Mouse (Mus musculus) midbrain, postnatal 0 days (tissue): ENCODE measurements around the gene Cyth1. TPM values are rescaled to one million over a fixed set of nuclear protein-coding genes. Genes with fewer than 3 reads are reported as not detected.

ENCODE experiments used
- ATAC-seq: fragments of 200-750 bp; cut with Nextera tagmentation; 2 replicates; pipeline ENCODE4 v1.8.0; 2017; ENCODE audit warnings: moderate number of reproducible peaks, mild to moderate bottlenecking, moderate TSS enrichment, moderate library complexity; ENCODE audit not compliant: low FRiP score
- DNase-seq: peaks from one replicate; pipeline ENCODE4 v3.0.0-alpha.2; 2015; ENCODE audit warnings: low spot score
- H3K27ac ChIP-seq: fragments of 300-500 bp; sonication (generic); 2 replicates; pipeline ENCODE4 v1.5.1; 2014; ENCODE audit warnings: low read depth, mild to moderate bottlenecking, low read length, mixed read lengths
- H3K27me3 ChIP-seq: fragments of 300-500 bp; sonication (generic); 2 replicates; pipeline ENCODE4 v1.6.1; 2014; ENCODE audit warnings: low read length, control low read depth, mixed read lengths; ENCODE audit not compliant: insufficient read depth
- H3K36me3 ChIP-seq: fragments of 300-500 bp; sonication (generic); 2 replicates; pipeline ENCODE4 v1.6.1; 2014; ENCODE audit warnings: low read length, control low read depth, mixed read lengths; ENCODE audit not compliant: insufficient read depth
- H3K4me1 ChIP-seq: fragments of 300-500 bp; sonication (generic); 2 replicates; pipeline ENCODE4 v1.6.1; 2014; ENCODE audit warnings: mild to moderate bottlenecking, control low read depth, antibody characterized with exemption, low read length, mixed read lengths; ENCODE audit not compliant: insufficient read depth
- H3K4me2 ChIP-seq: fragments of 300-500 bp; sonication (generic); 2 replicates; pipeline ENCODE4 v1.6.1; 2014; ENCODE audit warnings: low read depth, mild to moderate bottlenecking, low read length, mixed read lengths; ENCODE audit not compliant: poor library complexity, severe bottlenecking
- H3K4me3 ChIP-seq: fragments of 300-500 bp; sonication (generic); 2 replicates; pipeline ENCODE4 v1.5.1; 2014; ENCODE audit warnings: low read depth, mild to moderate bottlenecking, low read length, moderate library complexity
- H3K9ac ChIP-seq: fragments of 300-500 bp; sonication (generic); replicated peaks from 2 replicates; pipeline ENCODE4 v1.6.1; 2014; ENCODE audit warnings: mild to moderate bottlenecking, low read length, moderate library complexity, mixed read lengths; ENCODE audit not compliant: poor library complexity, severe bottlenecking
- H3K9me3 ChIP-seq: fragments of 300-500 bp; sonication (generic); 2 replicates; pipeline ENCODE4 v1.6.1; 2016; ENCODE audit warnings: low read length, control low read depth
- CTCF ChIP-seq: IDR thresholded peaks from 2 replicates; pipeline ENCODE4 v1.5.1; 2016; ENCODE audit warnings: antibody characterized with exemption, mild to moderate bottlenecking
- WGBS: fragments of 180-500 bp; shearing (Covaris S2); extraction: QIAGEN DNeasy Blood & Tissue Kit; methylation state at CpG from one replicate; pipeline ENCODE4 v1.1.7; 2014; 5-methylcytosine and 5-hydroxymethylcytosine counted together
- polyA plus RNA-seq: library from polyadenylated mRNA; unstranded; fragments of >200 nt; fragmentation: Nextera tagmentation; extraction: Ambion mirVana; gene quantifications from 2 replicates; pipeline ENCODE4 v1.2.1, GENCODE M21; 2015
- total RNA-seq: library from RNA; depleted of rRNA; stranded (reverse); fragments of >200 nt; gene quantifications from 2 replicates; pipeline ENCODE4 v1.2.3, GENCODE M21; 2014

The Cyth1 gene
- total and polyA plus RNA-seq, 2 experiments from 2014 or later = 20.0 to 40.2 TPM

- Histone ChIP-seq H3K27me3 (no peaks in the 10 kb centered on the region), H3K4me2 (peak overlapping the region; percentile 85), H3K9ac (peak overlapping the region; percentile 98), H3K36me3 (peaks cover 27% of the 10 kb centered on the region), H3K27ac (peak overlapping the region; percentile 92), H3K9me3 (no peaks in the 10 kb centered on the region), H3K4me3 (peak overlapping the region; percentile 91), H3K4me1 (peaks cover 5% of the 10 kb centered on the region; the same call in 1 of the 2 replicates)
- DNase-seq (peak; percentile 21), ATAC-seq (peak; percentile 5)
- no peak for TF ChIP-seq CTCF
- 0% methylated on average over 22 of the region's 22 CpGs for WGBS
Measured at GRCm38 (mm10) chr11:118289562-118289961, 41.2 kb upstream of the Cyth1 start.

GRCm38 (mm10) chr11:118289037-118289511 is 40.7 kb upstream of the Cyth1 start:
- peak; percentile 58 for DNase-seq
- peaks cover 32% of the 10 kb centered on the region for H3K36me3 ChIP-seq
- H3K27ac ChIP-seq = peak overlapping the region; percentile 92
- TF ChIP-seq CTCF = no peak
- H3K4me2 ChIP-seq = peak overlapping the region; percentile 85
- no peaks in the 10 kb centered on the region for H3K27me3 ChIP-seq
- under 1% methylated on average over 16 of the region's 16 CpGs for WGBS
- peaks cover 5% of the 10 kb centered on the region; the same call in 1 of the 2 replicates for H3K4me1 ChIP-seq
- H3K4me3 ChIP-seq = peak overlapping the region; percentile 91
- H3K9ac ChIP-seq = peak overlapping the region; percentile 98
- ATAC-seq = no peak
- no peaks in the 10 kb centered on the region for H3K9me3 ChIP-seq

GRCm38 (mm10) chr11:118287573-118287972 is 39.2 kb upstream of the Cyth1 start:
- H3K36me3 ChIP-seq = peaks cover 46% of the 10 kb centered on the region

GRCm38 (mm10) chr11:118286434-118286833 is 38.0 kb upstream of the Cyth1 start:
- H3K4me3 ChIP-seq = no peak overlapping the region
- 94% methylated on average over 9 of the region's 9 CpGs for WGBS
- peaks cover 53% of the 10 kb centered on the region for H3K36me3 ChIP-seq
- DNase-seq = no peak
- no peak overlapping the region for H3K9ac ChIP-seq
- H3K27ac ChIP-seq = no peak overlapping the region
- no peak for ATAC-seq
- no peak for TF ChIP-seq CTCF
- H3K4me1 ChIP-seq = peaks cover 5% of the 10 kb centered on the region; the same call in 1 of the 2 replicates
- no peaks in the 10 kb centered on the region for H3K9me3 ChIP-seq
- no peaks in the 10 kb centered on the region for H3K27me3 ChIP-seq
- no peak overlapping the region for H3K4me2 ChIP-seq

More at GRCm38 (mm10) chr11:118287573-118287972, 39.2 kb upstream of the Cyth1 start:
- DNase-seq = no peak
- H3K9me3 ChIP-seq = no peaks in the 10 kb centered on the region
- H3K27me3 ChIP-seq = no peaks in the 10 kb centered on the region
- no peak overlapping the region for H3K9ac ChIP-seq
- WGBS = 97% methylated on average over 9 of the region's 9 CpGs
- H3K27ac ChIP-seq = no peak overlapping the region
- ATAC-seq = no peak
- H3K4me2 ChIP-seq = no peak overlapping the region
- TF ChIP-seq CTCF = no peak
- no peak overlapping the region for H3K4me3 ChIP-seq
- H3K4me1 ChIP-seq = peaks cover 5% of the 10 kb centered on the region; the same call in 1 of the 2 replicates

GRCm38 (mm10) chr11:118285791-118286190 is 37.4 kb upstream of the Cyth1 start:
- WGBS = 94% methylated on average over 13 of the region's 13 CpGs
- DNase-seq = no peak
- H3K9me3 ChIP-seq = no peaks in the 10 kb centered on the region
- peaks cover 56% of the 10 kb centered on the region for H3K36me3 ChIP-seq
- no peak for TF ChIP-seq CTCF
- no peak for ATAC-seq
- no peak overlapping the region for H3K4me3 ChIP-seq
- H3K27ac ChIP-seq = no peak overlapping the region
- no peak overlapping the region for H3K4me2 ChIP-seq
- H3K9ac ChIP-seq = no peak overlapping the region
- H3K27me3 ChIP-seq = no peaks in the 10 kb centered on the region
- H3K4me1 ChIP-seq = peaks cover 5% of the 10 kb centered on the region; the same call in 1 of the 2 replicates

- ATAC-seq = no peak
- H3K27ac ChIP-seq = no peak overlapping the region
Measured at GRCm38 (mm10) chr11:118280218-118280617, 31.8 kb upstream of the Cyth1 start.

More at GRCm38 (mm10) chr11:118280218-118280617, 31.8 kb upstream of the Cyth1 start:
- H3K9me3 ChIP-seq = no peaks in the 10 kb centered on the region
- WGBS = 93% methylated on average over 3 of the region's 3 CpGs
- no peaks in the 10 kb centered on the region for H3K27me3 ChIP-seq
- no peak for DNase-seq
- no peak overlapping the region for H3K4me2 ChIP-seq
- H3K4me1 ChIP-seq = no peaks in the 10 kb centered on the region
- no peak overlapping the region for H3K4me3 ChIP-seq
- no peak for TF ChIP-seq CTCF
- peaks cover 86% of the 10 kb centered on the region for H3K36me3 ChIP-seq
- no peak overlapping the region for H3K9ac ChIP-seq
